Mouse (Mus musculus): ENCODE results near the gene Slc22a14.

Slc22a14 gene

GRCm38 (mm10) chr9:119205756-119206155 is 159.6 kb downstream of the Slc22a14 start:
- DNase-seq (ENCODE audit: low spot score in 2 of 2), result no peak

GRCm38 (mm10) chr9:119203617-119204016 is 161.7 kb downstream of the Slc22a14 start:
- no peak for DNase-seq (ENCODE audit: low spot score in 2 of 2)

- DNase-seq (ENCODE audit: low spot score in 2 of 2), result no peak
Observed at GRCm38 (mm10) chr9:119201653-119202052, 163.7 kb downstream of the Slc22a14 start.

- no peak for DNase-seq (ENCODE audit: low spot score in 2 of 2)
Observed at GRCm38 (mm10) chr9:119199151-119199861, 166.0 kb downstream of the Slc22a14 start.

- DNase-seq (ENCODE audit: low spot score in 2 of 2), result no peak
Observed at GRCm38 (mm10) chr9:119192202-119192990, 173.0 kb downstream of the Slc22a14 start.

- DNase-seq (ENCODE audit: low spot score in 2 of 2), result peak in 1 of 2 experiments; percentile 6
Observed at GRCm38 (mm10) chr9:119181241-119181728, 184.1 kb downstream of the Slc22a14 start.

GRCm38 (mm10) chr9:119179292-119179691 is 186.1 kb downstream of the Slc22a14 start:
- no peak for DNase-seq (ENCODE audit: low spot score in 2 of 2)

- DNase-seq (ENCODE audit: low spot score in 2 of 2), result no peak
Observed at GRCm38 (mm10) chr9:119167608-119168007, 197.7 kb downstream of the Slc22a14 start.

GRCm38 (mm10) chr9:119165548-119165947 is 199.8 kb downstream of the Slc22a14 start:
- no peak for DNase-seq (ENCODE audit: low spot score in 2 of 2)

GRCm38 (mm10) chr9:119164743-119165142 is 200.6 kb downstream of the Slc22a14 start:
- no peak for DNase-seq (ENCODE audit: low spot score in 2 of 2)

- DNase-seq (ENCODE audit: low spot score in 2 of 2), result no peak
Observed at GRCm38 (mm10) chr9:119160689-119161088, 204.7 kb downstream of the Slc22a14 start.

- DNase-seq (ENCODE audit: low spot score in 2 of 2), result no peak
Observed at GRCm38 (mm10) chr9:119158861-119159260, 206.5 kb downstream of the Slc22a14 start, which contains the start of gene Gm47289. Gm47289 (plus strand) TSS chr9:119159161.

GRCm38 (mm10) chr9:119156278-119157201 is 208.8 kb downstream of the Slc22a14 start, which contains the start of gene Acaa1b:
Acaa1b (minus strand) TSS chr9:119157093.
- DNase-seq (ENCODE audit: low spot score in 2 of 2), result peak; percentile 15 to 16

- no peak for DNase-seq (ENCODE audit: low spot score in 2 of 2)
Observed at GRCm38 (mm10) chr9:119155826-119156225, 209.5 kb downstream of the Slc22a14 start.

- DNase-seq (ENCODE audit: low spot score in 2 of 2), result no peak
Observed at GRCm38 (mm10) chr9:119155416-119155815, 209.9 kb downstream of the Slc22a14 start.

- DNase-seq (ENCODE audit: low spot score in 2 of 2), result no peak
Observed at GRCm38 (mm10) chr9:119151751-119152150, 213.6 kb downstream of the Slc22a14 start.

- DNase-seq (ENCODE audit: low spot score in 2 of 2), result no peak
Observed at GRCm38 (mm10) chr9:119149601-119150000, 215.8 kb downstream of the Slc22a14 start.

GRCm38 (mm10) chr9:119146098-119146770 is 219.1 kb downstream of the Slc22a14 start:
- no peak for DNase-seq (ENCODE audit: low spot score in 2 of 2)

GRCm38 (mm10) chr9:119145638-119146037 is 219.7 kb downstream of the Slc22a14 start:
- DNase-seq (ENCODE audit: low spot score in 2 of 2), result no peak

- DNase-seq (ENCODE audit: low spot score in 2 of 2), result no peak
Observed at GRCm38 (mm10) chr9:119145137-119145536, 220.2 kb downstream of the Slc22a14 start.

GRCm38 (mm10) chr9:119144696-119145095 is 220.7 kb downstream of the Slc22a14 start:
- no peak for DNase-seq (ENCODE audit: low spot score in 2 of 2)
